Mouse (Mus musculus) G1E (cell line): ENCODE measurements around the gene Myh3. TPM values are rescaled to one million over a fixed set of nuclear protein-coding genes. Genes with fewer than 3 reads are reported as not detected.

ENCODE experiments used
- ATAC-seq: 2 replicates; pipeline ENCODE4 v1.8.0; 2016; ENCODE audit warnings: mild to moderate bottlenecking; ENCODE audit not compliant: insufficient number of reproducible peaks, poor library complexity, low FRiP score, severe bottlenecking; ENCODE audit errors: extremely low read depth
- DNase-seq: peaks from one replicate; pipeline ENCODE4 v3.0.0; 2012; ENCODE audit warnings: low spot score
- H3K27me3 ChIP-seq: 2 replicates; pipeline ENCODE4 v1.6.1; 2012; ENCODE audit warnings: mild to moderate bottlenecking, low read length, inconsistent platforms; ENCODE audit not compliant: insufficient read depth
- H3K36me3 ChIP-seq: replicated peaks from 2 replicates; pipeline ENCODE3; 2012; ENCODE audit warnings: mild to moderate bottlenecking, inconsistent platforms
- H3K4me1 ChIP-seq: 2 replicates; pipeline ENCODE4 v1.6.1; 2012; ENCODE audit warnings: low read depth, low read length, inconsistent platforms, mixed read lengths; ENCODE audit not compliant: insufficient read depth
- H3K4me3 ChIP-seq: 2 replicates; pipeline ENCODE4 v1.5.1; 2012; ENCODE audit warnings: low read depth, mild to moderate bottlenecking, inconsistent platforms, low read length, moderate library complexity, mixed read lengths
- H3K9me3 ChIP-seq: replicated peaks from 2 replicates; pipeline ENCODE4 v1.6.1; 2012; ENCODE audit warnings: inconsistent platforms
- CTCF ChIP-seq: IDR thresholded peaks from 2 replicates; pipeline ENCODE4 v1.5.1; 2012; ENCODE audit warnings: low read depth, low read length, inconsistent platforms, mixed read lengths
- GATA1 ChIP-seq: IDR thresholded peaks from 2 replicates; pipeline ENCODE4 v1.6.1; 2012; ENCODE audit warnings: borderline replicate concordance, low read length, inconsistent platforms, mixed read lengths
- GATA2 ChIP-seq: IDR thresholded peaks from 2 replicates; pipeline ENCODE4 v1.6.1; 2012; ENCODE audit warnings: low read depth, low read length, inconsistent platforms, borderline replicate concordance
- POLR2AphosphoS5 ChIP-seq: IDR thresholded peaks from 2 replicates; pipeline ENCODE4 v1.6.1; 2012; ENCODE audit warnings: low read depth, low read length, inconsistent platforms; ENCODE audit not compliant: insufficient replicate concordance
- TAL1 ChIP-seq: conservative IDR thresholded peaks from 2 replicates; pipeline ENCODE4 v1.6.1; 2012; ENCODE audit warnings: low read depth, low read length, inconsistent platforms, mixed read lengths
- polyA plus RNA-seq: library from polyadenylated mRNA; stranded (reverse); fragments of >175 nt; gene quantifications from 2 replicates; pipeline ENCODE4 v1.2.3, GENCODE M21; 2012
- total RNA-seq, 2 experiments: library from RNA; stranded (forward) in 1 of 2; stranded (reverse) in 1 of 2; fragments of 200-1000 nt in 1 of 2; fragments of >200 nt in 1 of 2; fragmentation: Nextera tagmentation in 1 of 2; gene quantifications; 2 replicates each; pipeline ENCODE4 v1.2.3; 2014 to 2017

The Myh3 gene
- total and polyA plus RNA-seq, 3 experiments: not detected

- H3K4me3 ChIP-seq: no peak overlapping the region
- ATAC-seq: no peak
- no peaks in the 10 kb centered on the region for H3K36me3 ChIP-seq
- H3K4me1 ChIP-seq: no peaks in the 10 kb centered on the region
- H3K9me3 ChIP-seq: peaks cover 26% of the 10 kb centered on the region
- no peak for TF ChIP-seq TAL1
- no peak for TF ChIP-seq POLR2AphosphoS5
- TF ChIP-seq GATA1: no peak
- TF ChIP-seq GATA2: no peak
- no peak for TF ChIP-seq CTCF
- H3K27me3 ChIP-seq: no peaks in the 10 kb centered on the region
- DNase-seq: no peak
Observed at GRCm38 (mm10) chr11:67146409-67147282, 68.5 kb downstream of the Myh3 start.

- Histone ChIP-seq H3K36me3 (no peaks in the 10 kb centered on the region), H3K4me1 (no peaks in the 10 kb centered on the region), H3K27me3 (no peaks in the 10 kb centered on the region), H3K4me3 (no peak overlapping the region), H3K9me3 (peaks cover 25% of the 10 kb centered on the region)
- ATAC-seq (no peak), DNase-seq (no peak)
- no peak for TF ChIP-seq GATA2
- TF ChIP-seq POLR2AphosphoS5: no peak
- no peak for TF ChIP-seq CTCF
Observed at GRCm38 (mm10) chr11:67147283-67147921, 69.3 kb downstream of the Myh3 start.

- no peak for ATAC-seq
- Histone ChIP-seq H3K9me3 (peaks cover 22% of the 10 kb centered on the region), H3K27me3 (no peaks in the 10 kb centered on the region), H3K36me3 (no peaks in the 10 kb centered on the region), H3K4me1 (no peaks in the 10 kb centered on the region), H3K4me3 (no peak overlapping the region)
- DNase-seq: no peak
- TF ChIP-seq POLR2AphosphoS5: no peak
- TF ChIP-seq GATA2: no peak
- TF ChIP-seq GATA1: no peak
- TF ChIP-seq TAL1: no peak
- no peak for TF ChIP-seq CTCF
Observed at GRCm38 (mm10) chr11:67148286-67149012, 70.3 kb downstream of the Myh3 start.

- no peak for ATAC-seq
- TF ChIP-seq GATA2 (no peak), CTCF (no peak), TAL1 (no peak), POLR2AphosphoS5 (no peak), GATA1 (no peak)
- Histone ChIP-seq H3K36me3 (no peaks in the 10 kb centered on the region), H3K27me3 (no peaks in the 10 kb centered on the region), H3K4me3 (no peak overlapping the region), H3K9me3 (peaks cover 19% of the 10 kb centered on the region), H3K4me1 (no peaks in the 10 kb centered on the region)
- no peak for DNase-seq
Observed at GRCm38 (mm10) chr11:67150237-67150636, 72.1 kb downstream of the Myh3 start.

GRCm38 (mm10) chr11:67151159-67151558 is 73.1 kb downstream of the Myh3 start:
- TF ChIP-seq CTCF (no peak), TAL1 (no peak), GATA1 (no peak), POLR2AphosphoS5 (no peak), GATA2 (no peak)
- Histone ChIP-seq H3K36me3 (no peaks in the 10 kb centered on the region), H3K27me3 (no peaks in the 10 kb centered on the region), H3K4me3 (no peak overlapping the region), H3K9me3 (peaks cover 19% of the 10 kb centered on the region), H3K4me1 (no peaks in the 10 kb centered on the region)
- DNase-seq (no peak), ATAC-seq (no peak)

Other genes starting within 250 kb of the Myh3 start
- not detected in 2 replicates for gene Pirt, start 166.3 kb upstream of the Myh3 start, total RNA-seq (2014; fragmentation: Nextera tagmentation)
- 0.05 TPM in 1 of 2 replicates, not detected in the other for gene Pirt, start 166.3 kb upstream of the Myh3 start, total RNA-seq (2017)
- not detected in 2 replicates for gene Pirt, start 166.3 kb upstream of the Myh3 start, polyA plus RNA-seq
- not detected in 2 replicates for gene Tmem238l, start 121.7 kb upstream of the Myh3 start, total RNA-seq (2014; fragmentation: Nextera tagmentation)
- gene Tmem238l, start 121.7 kb upstream of the Myh3 start, total RNA-seq (2017): not detected in 2 replicates
- not detected in 2 replicates for gene Tmem238l, start 121.7 kb upstream of the Myh3 start, polyA plus RNA-seq
- 3.4 and 6.4 TPM in 2 replicates for gene Tmem220, start 53.1 kb upstream of the Myh3 start, total RNA-seq (2014; fragmentation: Nextera tagmentation)
- 0.76 and 2.5 TPM in 2 replicates for gene Tmem220, start 53.1 kb upstream of the Myh3 start, total RNA-seq (2017)
- gene Tmem220, start 53.1 kb upstream of the Myh3 start, polyA plus RNA-seq: 0.08 and 0.11 TPM in 2 replicates
- 13.3 and 26.6 TPM in 2 replicates for gene Adprm, start 25.7 kb upstream of the Myh3 start, total RNA-seq (2014; fragmentation: Nextera tagmentation)
- 23.9 and 25.7 TPM in 2 replicates for gene Adprm, start 25.7 kb upstream of the Myh3 start, total RNA-seq (2017)
- 0.40 and 1.0 TPM in 2 replicates for gene Adprm, start 25.7 kb upstream of the Myh3 start, polyA plus RNA-seq
- gene Sco1, start 25.6 kb upstream of the Myh3 start, total RNA-seq (2014; fragmentation: Nextera tagmentation): 13.5 and 14.7 TPM in 2 replicates
- 22.2 and 23.2 TPM in 2 replicates for gene Sco1, start 25.6 kb upstream of the Myh3 start, total RNA-seq (2017)
- gene Sco1, start 25.6 kb upstream of the Myh3 start, polyA plus RNA-seq: 3.5 and 4.0 TPM in 2 replicates
- gene Myh2, start 92.7 kb downstream of the Myh3 start, total RNA-seq (2014; fragmentation: Nextera tagmentation): not detected in 2 replicates
- gene Myh2, start 92.7 kb downstream of the Myh3 start, total RNA-seq (2017): 0.05 TPM in 1 of 2 replicates, not detected in the other
- gene Myh2, start 92.7 kb downstream of the Myh3 start, polyA plus RNA-seq: not detected in 2 replicates
- gene Myh1, start 121.8 kb downstream of the Myh3 start, total RNA-seq (2014; fragmentation: Nextera tagmentation): not detected in 2 replicates
- gene Myh1, start 121.8 kb downstream of the Myh3 start, total RNA-seq (2017): under 0.01 TPM in 1 of 2 replicates, not detected in the other
- not detected in 2 replicates for gene Myh1, start 121.8 kb downstream of the Myh3 start, polyA plus RNA-seq
- gene Myh4, start 159.7 kb downstream of the Myh3 start, total RNA-seq (2014; fragmentation: Nextera tagmentation): not detected in 2 replicates
- not detected in 2 replicates for gene Myh4, start 159.7 kb downstream of the Myh3 start, total RNA-seq (2017)
- gene Myh4, start 159.7 kb downstream of the Myh3 start, polyA plus RNA-seq: not detected in 2 replicates
- gene Myh8, start 198.8 kb downstream of the Myh3 start, total RNA-seq (2014; fragmentation: Nextera tagmentation): not detected in 2 replicates
- 0.06 and 0.22 TPM in 2 replicates for gene Myh8, start 198.8 kb downstream of the Myh3 start, total RNA-seq (2017)
- gene Myh8, start 198.8 kb downstream of the Myh3 start, polyA plus RNA-seq: not detected in 2 replicates
- not detected in 2 replicates for gene Myh13, start 243.4 kb downstream of the Myh3 start, total RNA-seq (2014; fragmentation: Nextera tagmentation)
- 0.05 TPM in 1 of 2 replicates, not detected in the other for gene Myh13, start 243.4 kb downstream of the Myh3 start, total RNA-seq (2017)
- not detected in 2 replicates for gene Myh13, start 243.4 kb downstream of the Myh3 start, polyA plus RNA-seq